Mouse (Mus musculus): ENCODE data around the gene Gm20747. TPM values are rescaled to one million over a fixed set of nuclear protein-coding genes. Genes with fewer than 3 reads are reported as not detected.
"Not testable (repeated sequence)": the region's sequence is repeated elsewhere in the genome, so short reads cannot be mapped to it uniquely, and the experiment has no call there.

The Gm20747 gene
- not detected in 2 replicates for polyA plus RNA-seq (2015; fragmentation: Nextera tagmentation; extraction: Ambion mirVana)

- H3K27ac ChIP-seq; H3K27me3 ChIP-seq (replicated peaks); H3K4me3 ChIP-seq (replicated peaks); ATAC-seq; H3K9ac ChIP-seq; H3K4me2 ChIP-seq (replicated peaks); H3K9me3 ChIP-seq; H3K4me1 ChIP-seq (replicated peaks); H3K36me3 ChIP-seq: not testable (repeated sequence)
- no CpG with 5 or more reads among the region's 3 CpGs for WGBS
These were observed at the start of gene Gm20747 for GRCm38 (mm10) chrY:53418191-53418590. TSS of gene Gm20747 (minus strand) at chrY:53418291.
